Mouse (Mus musculus) cerebellum, postnatal 25 days (tissue): Measurements from ENCODE around the gene Tagap1.
A peak's percentile ranks its signal among the peaks of the same experiment; 100 is the strongest.
"Not testable (repeated sequence)": the region's sequence is repeated elsewhere in the genome, so short reads cannot be mapped to it uniquely, and the experiment has no call there.

Experiments used
- DNase-seq, 2 experiments: peaks; one replicate each; pipeline ENCODE4 v3.0.0; 2021; ENCODE audit warnings: mixed read lengths in 2 of 2

The Tagap1 gene

GRCm38 (mm10) chr17:6961181-6962000 is 435 bp upstream of the Tagap1 start:
- DNase-seq = peak in 1 of 2 experiments; percentile 69

- not testable (repeated sequence) for DNase-seq
These were observed 607 bp downstream of the Tagap1 start for GRCm38 (mm10) chr17:6960349-6960748.

- not testable (repeated sequence) for DNase-seq
These were observed 1.3 kb downstream of the Tagap1 start for GRCm38 (mm10) chr17:6959543-6960259.

- DNase-seq = not testable (repeated sequence)
These were observed 2.1 kb downstream of the Tagap1 start for GRCm38 (mm10) chr17:6958881-6959280.

GRCm38 (mm10) chr17:6948769-6949228 is 12.2 kb downstream of the Tagap1 start:
- DNase-seq = not testable (repeated sequence)

- peak; percentile 75 to 78 for DNase-seq
These were observed 12.8 kb downstream of the Tagap1 start, which contains the start of gene Rsph3b for GRCm38 (mm10) chr17:6947984-6948768. Gene Rsph3b, minus strand, starts transcription at chr17:6948682.

- DNase-seq = not testable (repeated sequence)
These were observed 13.3 kb downstream of the Tagap1 start for GRCm38 (mm10) chr17:6947637-6947983.

- not testable (repeated sequence) for DNase-seq
These were observed 18.4 kb downstream of the Tagap1 start for GRCm38 (mm10) chr17:6942560-6942959.

- not testable (repeated sequence) for DNase-seq
These were observed 29.3 kb downstream of the Tagap1 start for GRCm38 (mm10) chr17:6931625-6932024.

GRCm38 (mm10) chr17:6920351-6920894 is 40.5 kb downstream of the Tagap1 start:
- not testable (repeated sequence) for DNase-seq

GRCm38 (mm10) chr17:6919388-6919787 is 41.6 kb downstream of the Tagap1 start:
- DNase-seq = not testable (repeated sequence)

- not testable (repeated sequence) for DNase-seq
These were observed 45.7 kb downstream of the Tagap1 start for GRCm38 (mm10) chr17:6915282-6915681.

GRCm38 (mm10) chr17:6914066-6914465 is 46.9 kb downstream of the Tagap1 start:
- not testable (repeated sequence) for DNase-seq
